8 mouse cellular contexts compared by ENCODE assay signal in genomic region chr4:116986400-116987121, GRCm38 (mm10). TPM values are rescaled to one million over a fixed set of nuclear protein-coding genes. Genes with fewer than 3 reads are reported as not detected.
A peak's percentile ranks its signal among the peaks of the same experiment; 100 is the strongest.
DNase-seq lines count a peak whose midpoint lies in the region; ATAC-seq and TF ChIP-seq lines count a peak whose summit lies in the region.

No protein-coding gene starts in this region.

- no peak for TF ChIP-seq POLR2A in brain, embryonic 14.5 days (IDR thresholded peaks at IDR 0.05; ENCODE audit: borderline replicate concordance, extremely low read depth, insufficient read depth, insufficient read length, poor library complexity, severe bottlenecking)
- no peak for TF ChIP-seq POLR2A in thymus, adult 2 months (IDR thresholded peaks at IDR 0.05; ENCODE audit: control insufficient read depth, extremely low read depth, insufficient read depth, low read length, poor library complexity)

- TF ChIP-seq CTCF in brain, embryonic 14.5 days (IDR thresholded peaks at IDR 0.05; ENCODE audit: borderline replicate concordance, extremely low read depth, insufficient read depth, insufficient read length), result peak; percentile 76
- peak; percentile 91 for TF ChIP-seq CTCF in lung, embryonic 14.5 days (IDR thresholded peaks at IDR 0.05; ENCODE audit: low read depth)
- TF ChIP-seq CTCF in thymus, adult 2 months (IDR thresholded peaks at IDR 0.05; ENCODE audit: borderline replicate concordance, control insufficient read depth, extremely low read depth, insufficient read depth, low read length, poor library complexity), result peak; percentile 83

- H3K4me2 ChIP-seq in lung, embryonic 14.5 days, result no peak overlapping the region

- no peaks in the 10 kb centered on the region for H3K27me3 ChIP-seq in lung, embryonic 14.5 days (ENCODE audit: insufficient read depth, low read length)
- H3K27me3 ChIP-seq in thymus, adult 2 months (ENCODE audit: control insufficient read depth, insufficient read depth, low read length), result no peaks in the 10 kb centered on the region

- peaks cover 18% of the 10 kb centered on the region for H3K36me3 ChIP-seq in lung, embryonic 14.5 days (ENCODE audit: insufficient read depth)
- 0 out of 2 replicates have a peak, but pooled peaks cover 3% of the 10 kb centered on the region for H3K36me3 ChIP-seq in thymus, adult 2 months (ENCODE audit: control insufficient read depth, insufficient read depth, low read length)

- no peaks in the 10 kb centered on the region for H3K9me3 ChIP-seq in lung, embryonic 14.5 days (ENCODE audit: low read depth, low read length)

- whole genome bisulfite sequencing in lung, embryonic 14.5 days, result 58% methylated on average over 17 of the region's 17 CpGs
- 60% methylated on average over 17 of the region's 17 CpGs for WGBS in thymus, adult 2 months

- no peak overlapping the region for H3K27ac ChIP-seq in lung, embryonic 14.5 days (ENCODE audit: low read depth)
- no peak overlapping the region for H3K27ac ChIP-seq in thymus, adult 2 months (ENCODE audit: control insufficient read depth, insufficient read depth, low read length)

- peak; percentile 26 to 45 for DNase-seq in CD8-positive naive resting alpha-beta T cell, adult 2 months (ENCODE audit: low read depth in 2 of 2, low spot score in 2 of 2)
- peak; percentile 90 for DNase-seq in brain, embryonic 14.5 days (ENCODE audit: low read depth)
- DNase-seq in fibroblast of lung, adult 2 months (ENCODE audit: low read depth), result peak; percentile 42
- peak; percentile 85 for DNase-seq in heart, postnatal 4 days
- peak; percentile 73 to 86 for DNase-seq in layer of hippocampus, adult 18-20 months (ENCODE audit: low spot score in 2 of 2)
- DNase-seq in lung, embryonic 14.5 days, result peak; percentile 86
- peak; percentile 71 for DNase-seq in thymus, adult 2 months

- ATAC-seq in lung, embryonic 14.5 days (ENCODE audit: insufficient read depth), result peak; percentile 85
- peak; percentile 40; the same call in 1 of the 2 replicates for ATAC-seq in neutrophil, adult 5-6 weeks (ENCODE audit: extremely low read depth, insufficient number of reproducible peaks, low FRiP score, poor library complexity, severe bottlenecking)

- H3K4me1 ChIP-seq in lung, embryonic 14.5 days (ENCODE audit: insufficient read depth), result no peaks in the 10 kb centered on the region
- no peaks in the 10 kb centered on the region for H3K4me1 ChIP-seq in thymus, adult 2 months (replicated peaks; ENCODE audit: control insufficient read depth, insufficient read depth, low read length)

- H3K9ac ChIP-seq in lung, embryonic 14.5 days, result no peak overlapping the region

- H3K4me3 ChIP-seq in lung, embryonic 14.5 days (ENCODE audit: low read depth, low read length), result no peak overlapping the region
- no peak overlapping the region for H3K4me3 ChIP-seq in thymus, adult 2 months (ENCODE audit: control insufficient read depth, insufficient read depth, low read length)

RNA-seq across cellular contexts. Expression of gene Urod, which starts 7.7 kb away (rescaled TPM):
- polyA plus RNA-seq in brain, embryonic 14.5 days (2012; rRNA removed), result 58.9 and 63.2 TPM in 2 replicates
- 10 to 100 TPM; 80.0 to 83.1 TPM for total RNA-seq in heart, postnatal 4 days (2021)
- total RNA-seq in layer of hippocampus, adult 18-20 months (2021), result 10 to 100 TPM; 61.9 to 69.4 TPM
- 87.2 and 95.9 TPM in 2 replicates for polyA plus RNA-seq in lung, embryonic 14.5 days (2014; fragmentation: Nextera tagmentation; extraction: Ambion mirVana)
- 50.2 and 63.2 TPM in 2 replicates for total RNA-seq in neutrophil, adult 5-6 weeks (2017)
- polyA plus RNA-seq in thymus, adult 2 months (2012; rRNA removed), result 88.5 and 100 TPM in 2 replicates

RNA-seq across cellular contexts. Expression of gene Hectd3, which starts 8.6 kb away (rescaled TPM):
- 59.3 and 60.4 TPM in 2 replicates for polyA plus RNA-seq in brain, embryonic 14.5 days (2012; rRNA removed)
- total RNA-seq in heart, postnatal 4 days (2021), result 10 to 100 TPM; 11.3 to 15.1 TPM
- total RNA-seq in layer of hippocampus, adult 18-20 months (2021), result 10 to 100 TPM; 43.7 to 45.4 TPM
- 7.9 and 9.1 TPM in 2 replicates for polyA plus RNA-seq in lung, embryonic 14.5 days (2014; fragmentation: Nextera tagmentation; extraction: Ambion mirVana)
- 41.3 and 50.8 TPM in 2 replicates for total RNA-seq in neutrophil, adult 5-6 weeks (2017)
- 104 and 113 TPM in 2 replicates for polyA plus RNA-seq in thymus, adult 2 months (2012; rRNA removed)

RNA-seq across cellular contexts. Expression of gene Eif2b3, which starts 32.6 kb away (rescaled TPM):
- polyA plus RNA-seq in brain, embryonic 14.5 days (2012; rRNA removed), result 24.6 and 25.0 TPM in 2 replicates
- 10 to 100 TPM; 19.1 to 20.1 TPM for total RNA-seq in heart, postnatal 4 days (2021)
- total RNA-seq in layer of hippocampus, adult 18-20 months (2021), result 10 to 100 TPM; 15.8 to 17.8 TPM
- polyA plus RNA-seq in lung, embryonic 14.5 days (2014; fragmentation: Nextera tagmentation; extraction: Ambion mirVana), result 43.5 and 45.2 TPM in 2 replicates
- total RNA-seq in neutrophil, adult 5-6 weeks (2017), result 12.8 and 24.6 TPM in 2 replicates
- polyA plus RNA-seq in thymus, adult 2 months (2012; rRNA removed), result 5.4 and 6.1 TPM in 2 replicates

Comparison
In these comparisons a context has a peak if more than half of its experiments do, and no peak if none do; other contexts are left out.
1. DNase-seq: peak in every context shown above with its lines; median percentile 90 in brain, embryonic 14.5 days; 86 in lung, embryonic 14.5 days; 85 in heart, postnatal 4 days; 80 in layer of hippocampus, adult 18-20 months; 71 in thymus, adult 2 months; 42 in fibroblast of lung, adult 2 months; 36 in CD8-positive naive resting alpha-beta T cell, adult 2 months.